Mouse (Mus musculus) lung, postnatal 0 days (tissue): Measurements from ENCODE around the gene Grik4. TPM values are rescaled to one million over a fixed set of nuclear protein-coding genes. Genes with fewer than 3 reads are reported as not detected.
A peak's percentile ranks its signal among the peaks of the same experiment; 100 is the strongest.

ENCODE experiments used
- ATAC-seq: fragments of 200-750 bp; cut with Nextera tagmentation; 2 replicates; pipeline ENCODE4 v1.8.0; 2017; ENCODE audit warnings: moderate library complexity
- DNase-seq: peaks from one replicate; pipeline ENCODE4 v3.0.0-alpha.2; 2016; ENCODE audit warnings: low spot score
- H3K27ac ChIP-seq: fragments of 300-500 bp; sonication (generic); 2 replicates; pipeline ENCODE4 v1.5.1; 2014; ENCODE audit warnings: antibody characterized with exemption, mild to moderate bottlenecking, low read length, mixed read lengths
- H3K27me3 ChIP-seq: fragments of 300-500 bp; sonication (generic); replicated peaks from 2 replicates; pipeline ENCODE4 v1.6.1; 2014; ENCODE audit warnings: low read length, mixed read lengths; ENCODE audit not compliant: insufficient read depth
- H3K36me3 ChIP-seq: fragments of 300-500 bp; sonication (generic); 2 replicates; pipeline ENCODE4 v1.6.1; 2014; ENCODE audit warnings: low read length, mixed read lengths; ENCODE audit not compliant: insufficient read depth
- H3K4me1 ChIP-seq: fragments of 300-500 bp; sonication (generic); 2 replicates; pipeline ENCODE4 v1.6.1; 2014; ENCODE audit warnings: antibody characterized with exemption, low read depth, low read length, mixed read lengths; ENCODE audit not compliant: insufficient read depth
- H3K4me2 ChIP-seq: fragments of 300-500 bp; sonication (generic); replicated peaks from 2 replicates; pipeline ENCODE4 v1.6.1; 2014; ENCODE audit warnings: low read depth, mild to moderate bottlenecking, low read length, moderate library complexity, mixed read lengths
- H3K4me3 ChIP-seq: fragments of 300-500 bp; sonication (generic); 2 replicates; pipeline ENCODE4 v1.5.1; 2014; ENCODE audit warnings: low read depth, low read length
- H3K9ac ChIP-seq: fragments of 300-500 bp; sonication (generic); replicated peaks from 2 replicates; pipeline ENCODE4 v1.6.1; 2014; ENCODE audit warnings: low read depth, mild to moderate bottlenecking
- H3K9me3 ChIP-seq: fragments of 300-500 bp; sonication (generic); 2 replicates; pipeline ENCODE4 v1.6.1; 2016; ENCODE audit warnings: low read length, mixed read lengths
- CTCF ChIP-seq: IDR thresholded peaks from 2 replicates; pipeline ENCODE4 v1.5.1; 2016; ENCODE audit warnings: antibody characterized with exemption, mild to moderate bottlenecking
- EP300 ChIP-seq: IDR thresholded peaks from 2 replicates; pipeline ENCODE4 v1.6.1; 2016; ENCODE audit warnings: antibody characterized with exemption, mild to moderate bottlenecking, control low read depth
- WGBS: fragments of 180-500 bp; shearing (Covaris S2); extraction: QIAGEN DNeasy Blood & Tissue Kit; methylation state at CpG from one replicate; pipeline ENCODE4 v1.1.7; 2014; 5-methylcytosine and 5-hydroxymethylcytosine counted together
- polyA plus RNA-seq: library from polyadenylated mRNA; unstranded; fragments of >200 nt; fragmentation: Nextera tagmentation; extraction: Ambion mirVana; gene quantifications from 2 replicates; pipeline ENCODE4 v1.2.1, GENCODE M21; 2015

The Grik4 gene
- polyA plus RNA-seq, 1 experiment from 2014 or later: 0.47 TPM

DNA sequence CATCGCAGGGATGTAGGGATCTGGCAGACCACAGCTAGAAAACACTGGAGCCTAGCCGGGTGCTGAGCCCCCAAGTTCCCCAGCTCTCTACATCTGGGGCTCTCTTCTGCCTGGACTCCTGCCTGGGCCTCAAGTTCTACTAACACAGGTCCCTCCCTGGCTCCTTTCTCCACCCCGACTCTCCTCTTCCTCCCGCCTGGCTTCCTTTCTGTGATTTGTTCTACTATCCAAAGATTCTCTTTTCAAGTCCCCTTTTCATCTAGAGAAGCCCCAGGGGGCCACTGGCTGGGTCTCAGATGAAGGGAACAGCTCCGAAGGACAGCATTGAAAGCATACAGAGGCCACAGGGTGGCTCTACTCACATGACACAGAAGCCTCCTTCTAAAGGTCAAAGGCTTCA is 151.9 kb downstream of the Grik4 start:
- H3K27ac ChIP-seq: no peak overlapping the region

GRCm38 (mm10) chr9:42791779-42792178 is 152.5 kb downstream of the Grik4 start:
- Histone ChIP-seq H3K4me1 (no peaks in the 10 kb centered on the region), H3K4me3 (no peak overlapping the region), H3K27me3 (no peaks in the 10 kb centered on the region), H3K36me3 (no peaks in the 10 kb centered on the region), H3K9me3 (no peaks in the 10 kb centered on the region), H3K27ac (no peak overlapping the region), H3K9ac (no peak overlapping the region), H3K4me2 (no peak overlapping the region)
- TF ChIP-seq EP300: no peak
- TF ChIP-seq CTCF: no peak
- 79% methylated on average over 12 of the region's 12 CpGs for WGBS
- DNase-seq (no peak), ATAC-seq (no peak)

More for the DNA sequence above, 151.9 kb downstream of the Grik4 start:
- Histone ChIP-seq H3K4me1 (no peaks in the 10 kb centered on the region), H3K9me3 (no peaks in the 10 kb centered on the region), H3K9ac (no peak overlapping the region), H3K36me3 (no peaks in the 10 kb centered on the region), H3K4me3 (no peak overlapping the region), H3K4me2 (no peak overlapping the region), H3K27me3 (no peaks in the 10 kb centered on the region)
- WGBS: 83% methylated on average over 5 of the region's 5 CpGs
- DNase-seq (no peak), ATAC-seq (no peak)
- no peak for TF ChIP-seq CTCF
- no peak for TF ChIP-seq EP300

GRCm38 (mm10) chr9:42791346-42791745 is 152.9 kb downstream of the Grik4 start:
- Histone ChIP-seq H3K9ac (no peak overlapping the region), H3K36me3 (no peaks in the 10 kb centered on the region), H3K4me3 (no peak overlapping the region), H3K27me3 (no peaks in the 10 kb centered on the region), H3K27ac (no peak overlapping the region), H3K4me1 (no peaks in the 10 kb centered on the region), H3K4me2 (no peak overlapping the region), H3K9me3 (no peaks in the 10 kb centered on the region)
- 71% methylated on average over 4 of the region's 4 CpGs for WGBS
- no peak for ATAC-seq
- no peak for TF ChIP-seq EP300
- no peak for TF ChIP-seq CTCF
- no peak for DNase-seq

- Histone ChIP-seq H3K9me3 (no peaks in the 10 kb centered on the region), H3K27me3 (no peaks in the 10 kb centered on the region), H3K4me3 (no peak overlapping the region), H3K4me2 (no peak overlapping the region), H3K27ac (no peak overlapping the region), H3K9ac (no peak overlapping the region), H3K36me3 (no peaks in the 10 kb centered on the region), H3K4me1 (no peaks in the 10 kb centered on the region)
- DNase-seq (peak; percentile 75), ATAC-seq (no peak)
- WGBS: 19% methylated on average over 8 of the region's 8 CpGs
- TF ChIP-seq EP300 (no peak), CTCF (peak; percentile 81)
Observed at GRCm38 (mm10) chr9:42788471-42788870, 155.8 kb downstream of the Grik4 start.

DNA sequence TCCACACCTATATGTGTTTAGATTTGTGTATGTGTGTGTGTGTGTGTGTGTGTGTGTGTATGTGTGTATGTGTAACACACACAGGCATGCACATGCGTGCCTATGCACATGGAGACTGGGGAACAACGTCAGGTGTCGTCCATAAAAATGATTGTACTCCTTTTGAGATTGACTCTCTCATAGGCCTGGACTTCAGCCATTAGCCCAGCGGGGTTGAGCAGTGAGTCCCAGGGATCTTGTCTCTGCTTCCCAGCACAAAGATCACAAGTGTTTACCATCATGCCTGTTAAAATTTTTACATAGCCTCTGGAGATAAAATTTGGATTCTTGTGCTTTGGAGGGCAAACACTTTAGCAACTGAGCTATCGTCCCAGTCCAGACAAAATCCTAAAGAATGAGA is 157.4 kb downstream of the Grik4 start:
- Histone ChIP-seq H3K27me3 (no peaks in the 10 kb centered on the region), H3K4me3 (no peak overlapping the region), H3K4me2 (no peak overlapping the region), H3K27ac (no peak overlapping the region), H3K9ac (no peak overlapping the region), H3K4me1 (no peaks in the 10 kb centered on the region), H3K9me3 (no peaks in the 10 kb centered on the region), H3K36me3 (no peaks in the 10 kb centered on the region)
- WGBS: 62% methylated on average over 5 of the region's 5 CpGs
- no peak for TF ChIP-seq EP300
- TF ChIP-seq CTCF: no peak
- no peak for DNase-seq
- no peak for ATAC-seq

GRCm38 (mm10) chr9:42786286-42786685 is 158.0 kb downstream of the Grik4 start:
- ATAC-seq (no peak), DNase-seq (no peak)
- Histone ChIP-seq H3K27ac (no peak overlapping the region), H3K9me3 (no peaks in the 10 kb centered on the region), H3K4me3 (no peak overlapping the region), H3K9ac (no peak overlapping the region), H3K36me3 (no peaks in the 10 kb centered on the region), H3K4me2 (no peak overlapping the region), H3K4me1 (no peaks in the 10 kb centered on the region), H3K27me3 (no peaks in the 10 kb centered on the region)
- 62% methylated on average over 2 of the region's 2 CpGs for WGBS
- TF ChIP-seq CTCF (no peak), EP300 (no peak)
